Mouse (Mus musculus) thymus, postnatal 0 days (tissue): ENCODE data around the gene Ap5m1. TPM values are rescaled to one million over a fixed set of nuclear protein-coding genes. Genes with fewer than 3 reads are reported as not detected.
"Not testable (repeated sequence)": the region's sequence is repeated elsewhere in the genome, so short reads cannot be mapped to it uniquely, and the experiment has no call there.

Experiments used
- DNase-seq: peaks from one replicate; pipeline ENCODE4 v3.0.0-alpha.2; 2015; ENCODE audit warnings: low spot score
- polyA plus RNA-seq: library from polyadenylated mRNA; unstranded; fragments of >200 nt; fragmentation: Nextera tagmentation; extraction: Ambion mirVana; gene quantifications from 2 replicates; pipeline ENCODE4 v1.2.1, GENCODE M21; 2015

The Ap5m1 gene
- 35.5 and 38.7 TPM in 2 replicates for polyA plus RNA-seq

- DNase-seq: peak; percentile 43
These were observed at the start of gene Ap5m1 for GRCm38 (mm10) chr14:49065529-49066273. Gene Ap5m1 (plus strand): TSS chr14:49066097.

GRCm38 (mm10) chr14:49019765-49020164 lies 46.1 kb upstream of the Ap5m1 start:
- no peak for DNase-seq

GRCm38 (mm10) chr14:49027040-49027778 lies 38.7 kb upstream of the Ap5m1 start:
- DNase-seq: no peak

- no peak for DNase-seq
These were observed 38.0 kb upstream of the Ap5m1 start for GRCm38 (mm10) chr14:49027779-49028368.

- DNase-seq: no peak
These were observed 36.9 kb upstream of the Ap5m1 start for GRCm38 (mm10) chr14:49028991-49029390.

- DNase-seq: no peak
These were observed 20.3 kb upstream of the Ap5m1 start for GRCm38 (mm10) chr14:49045610-49046009.

- no peak for DNase-seq
These were observed 16.4 kb upstream of the Ap5m1 start for GRCm38 (mm10) chr14:49049492-49049891.

GRCm38 (mm10) chr14:49063838-49064237 lies 2.1 kb upstream of the Ap5m1 start:
- no peak for DNase-seq

GRCm38 (mm10) chr14:49066274-49066823 lies 452 bp downstream of the Ap5m1 start, which contains the start of gene Exoc5:
Gene Exoc5 (minus strand): TSS chr14:49066653.
- DNase-seq: peak; percentile 96

- DNase-seq: no peak
These were observed 6.9 kb downstream of the Ap5m1 start for GRCm38 (mm10) chr14:49072837-49073236.

- no peak for DNase-seq
These were observed 8.0 kb downstream of the Ap5m1 start for GRCm38 (mm10) chr14:49073896-49074295.

- DNase-seq: no peak
These were observed 8.5 kb downstream of the Ap5m1 start for GRCm38 (mm10) chr14:49074361-49074760.

GRCm38 (mm10) chr14:49078820-49079219 lies 12.9 kb downstream of the Ap5m1 start:
- no peak for DNase-seq

GRCm38 (mm10) chr14:49086522-49086921 lies 20.6 kb downstream of the Ap5m1 start:
- no peak for DNase-seq

- DNase-seq: no peak
These were observed 22.5 kb downstream of the Ap5m1 start for GRCm38 (mm10) chr14:49088155-49089048.

- no peak for DNase-seq
These were observed 23.7 kb downstream of the Ap5m1 start for GRCm38 (mm10) chr14:49089461-49090058.

- DNase-seq: no peak
These were observed 24.2 kb downstream of the Ap5m1 start for GRCm38 (mm10) chr14:49090102-49090501.

GRCm38 (mm10) chr14:49091277-49091676 lies 25.4 kb downstream of the Ap5m1 start:
- DNase-seq: no peak

GRCm38 (mm10) chr14:49091755-49092154 lies 25.9 kb downstream of the Ap5m1 start:
- DNase-seq: not testable (repeated sequence)

- peak; percentile 55 for DNase-seq
These were observed 52.5 kb downstream of the Ap5m1 start for GRCm38 (mm10) chr14:49118381-49118780.
